Mouse (Mus musculus) kidney, adult 2 months (tissue): ENCODE data around the gene Sorcs2.

Source experiments
- CTCF ChIP-seq: fragments of 200-500 bp; conservative IDR thresholded peaks from 2 replicates; pipeline ENCODE4 v1.5.1; 2011; ENCODE audit warnings: low read depth, mild to moderate bottlenecking, control low read depth, low read length, moderate library complexity, mixed read lengths; ENCODE audit not compliant: insufficient read depth, insufficient read length
- POLR2A ChIP-seq: fragments of 200-500 bp; IDR thresholded peaks from one replicate; pipeline ENCODE4 v1.6.1; 2011; ENCODE audit warnings: low read depth, low read length, control low read depth

DNA sequence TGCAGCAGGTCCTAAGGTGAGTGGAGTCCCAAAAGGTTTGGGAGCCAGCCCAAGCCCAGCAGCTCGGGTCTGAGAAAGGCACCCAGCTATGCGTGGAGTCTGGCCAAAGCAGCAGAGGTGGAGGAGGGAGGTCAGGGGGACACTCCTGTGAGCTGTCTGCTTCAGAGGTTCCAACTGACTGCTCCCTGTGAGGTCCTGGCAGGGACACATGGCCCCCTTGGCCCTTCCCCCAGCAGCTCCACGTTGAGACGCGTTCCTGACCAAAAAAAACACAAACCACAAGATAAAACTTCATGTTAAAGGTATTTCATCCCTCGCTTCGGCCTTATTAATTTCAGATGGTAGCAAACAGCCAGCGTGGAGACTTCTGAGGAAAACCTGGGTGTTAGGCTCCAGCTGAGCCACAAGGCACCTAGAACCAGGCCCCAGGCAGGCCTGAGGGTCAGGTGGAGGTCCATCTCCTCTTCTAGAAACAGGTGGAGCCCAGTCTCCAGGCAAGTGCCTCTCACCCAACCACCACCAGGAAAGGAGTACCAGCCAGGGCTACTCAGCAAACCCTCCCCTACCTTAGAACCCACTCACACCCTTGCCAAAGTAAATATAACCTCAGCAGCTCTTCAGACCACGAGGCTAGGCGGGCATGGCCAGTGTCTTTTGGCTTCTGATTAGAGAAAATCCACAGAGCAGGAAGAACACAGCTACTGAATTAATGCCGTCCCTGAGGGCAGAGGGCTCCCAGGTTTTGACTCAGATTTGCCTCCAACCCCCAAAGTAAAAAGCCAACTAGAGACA lies 104.6 kb downstream of the Sorcs2 start:
- TF ChIP-seq CTCF (no peak), POLR2A (no peak)
